Mouse (Mus musculus): ENCODE results near the gene Cyp2c50.
"Not testable (repeated sequence)": the region's sequence is repeated elsewhere in the genome, so short reads cannot be mapped to it uniquely, and the experiment has no call there.

DNA sequence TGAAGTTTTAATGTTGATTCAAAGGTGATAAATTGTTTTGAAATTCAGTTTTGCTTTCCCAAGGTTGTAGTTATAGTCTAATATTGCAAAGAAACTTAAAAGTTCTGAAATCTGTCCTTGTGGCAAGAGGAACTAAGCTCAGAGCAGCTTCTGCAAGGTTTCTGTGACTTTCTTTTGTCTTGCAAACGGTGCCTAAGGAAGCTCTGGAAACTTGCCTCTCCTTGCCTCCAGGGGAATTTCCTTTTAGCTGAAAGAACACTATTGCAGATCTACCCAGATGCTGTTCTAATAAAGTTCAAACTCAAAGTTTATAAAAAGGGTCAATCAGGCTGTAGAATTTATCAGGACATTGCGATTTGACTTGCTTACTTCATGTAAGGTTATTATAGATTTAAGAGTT is 37.5 kb downstream of the Cyp2c50 start:
- TF ChIP-seq CTCF (IDR thresholded peaks at IDR 0.05; ENCODE audit: borderline replicate concordance, insufficient read depth, low read depth, low read length); POLR2A (IDR thresholded peaks at IDR 0.05; ENCODE audit: borderline replicate concordance, insufficient read depth, low read length): not testable (repeated sequence)
